Mouse (Mus musculus) olfactory bulb, adult 2 months (tissue): ENCODE measurements around the gene Cfd. TPM values are rescaled to one million over a fixed set of nuclear protein-coding genes. Genes with fewer than 3 reads are reported as not detected.

Experiments used
- H3K27ac ChIP-seq: fragments of 200-500 bp; 2 replicates; pipeline ENCODE4 v1.5.1; 2012; ENCODE audit warnings: low read depth, low read length; ENCODE audit not compliant: insufficient read depth
- H3K4me1 ChIP-seq: fragments of 200-500 bp; 2 replicates; pipeline ENCODE4 v1.6.1; 2012; ENCODE audit warnings: low read length; ENCODE audit not compliant: control insufficient read depth, insufficient read depth
- H3K4me3 ChIP-seq: fragments of 200-500 bp; 2 replicates; pipeline ENCODE4 v1.5.1; 2012; ENCODE audit warnings: mild to moderate bottlenecking, low read depth, low read length, moderate library complexity; ENCODE audit not compliant: insufficient read depth
- CTCF ChIP-seq: fragments of 200-500 bp; IDR thresholded peaks from 2 replicates; pipeline ENCODE4 v1.5.1; 2012; ENCODE audit warnings: low read depth, mild to moderate bottlenecking, low read length, moderate library complexity; ENCODE audit not compliant: insufficient read depth
- POLR2A ChIP-seq: fragments of 200-500 bp; IDR thresholded peaks from 2 replicates; pipeline ENCODE4 v1.6.1; 2012; ENCODE audit warnings: mild to moderate bottlenecking, low read depth, low read length, moderate library complexity; ENCODE audit not compliant: insufficient read depth
- WGBS: fragments of 180-500 bp; shearing (Covaris S2); methylation state at CpG from one replicate; pipeline ENCODE4 v1.1.7; 2018; 5-methylcytosine and 5-hydroxymethylcytosine counted together
- polyA plus RNA-seq: library from polyadenylated mRNA; stranded (reverse); fragments of >200 nt; gene quantifications from 2 replicates; pipeline ENCODE4 v1.2.4, GENCODE M21; 2012; ENCODE audit warnings: low replicate concordance; ENCODE audit not compliant: missing spikeins, insufficient read depth, insufficient read length

Gene Cfd
- polyA plus RNA-seq, 1 experiment = not detected

DNA sequence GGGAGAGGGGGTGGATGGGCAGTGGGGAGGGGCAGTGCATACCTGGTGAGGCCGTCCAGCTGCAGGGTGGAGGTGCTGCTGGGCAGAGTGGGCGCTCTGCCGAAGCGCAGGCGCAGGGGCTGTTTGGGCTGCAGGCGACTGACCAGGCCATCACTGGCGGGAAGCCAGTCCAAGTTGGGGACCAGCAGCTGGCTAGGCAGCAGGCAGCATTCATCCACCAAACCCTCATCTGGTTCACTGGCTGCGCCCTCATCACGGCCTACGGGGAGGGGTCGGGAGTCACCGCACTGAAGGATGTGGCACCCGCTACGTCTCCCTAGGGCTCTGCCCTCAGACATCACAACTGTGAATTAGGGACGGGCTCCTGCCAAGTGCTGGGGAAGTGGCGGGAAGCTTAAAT, 5.7 kb downstream of the Cfd start:
- no peak overlapping the region for H3K4me3 ChIP-seq
- H3K27ac ChIP-seq = no peak overlapping the region
- TF ChIP-seq CTCF (no peak), POLR2A (no peak)
- 75% methylated on average over 16 of the region's 16 CpGs for WGBS
- H3K4me1 ChIP-seq = peaks cover 32% of the 10 kb centered on the region

DNA sequence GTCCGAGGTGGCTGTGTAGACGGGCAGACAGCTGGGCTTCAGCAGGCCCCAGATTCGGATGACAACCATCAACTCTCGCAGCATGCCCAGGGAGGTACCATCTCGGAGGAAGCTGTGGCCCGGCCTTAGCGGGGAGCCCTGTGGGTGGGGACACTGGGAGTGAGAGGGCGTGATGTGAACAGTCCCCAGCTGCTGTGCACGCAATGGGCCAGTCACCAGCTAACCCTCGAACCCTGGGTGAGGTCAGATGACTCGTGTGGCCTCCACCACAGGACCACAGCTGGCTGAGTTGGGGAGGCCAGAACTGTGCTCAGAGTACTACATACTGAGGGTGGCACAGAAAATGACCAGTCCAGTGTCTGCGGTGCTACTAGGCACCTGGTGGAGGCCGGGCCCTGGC, 6.2 kb downstream of the Cfd start:
- peaks cover 36% of the 10 kb centered on the region for H3K4me1 ChIP-seq
- TF ChIP-seq CTCF (no peak), POLR2A (no peak)
- no peak overlapping the region for H3K4me3 ChIP-seq
- 78% methylated on average over 13 of the region's 13 CpGs for WGBS
- H3K27ac ChIP-seq = no peak overlapping the region

DNA sequence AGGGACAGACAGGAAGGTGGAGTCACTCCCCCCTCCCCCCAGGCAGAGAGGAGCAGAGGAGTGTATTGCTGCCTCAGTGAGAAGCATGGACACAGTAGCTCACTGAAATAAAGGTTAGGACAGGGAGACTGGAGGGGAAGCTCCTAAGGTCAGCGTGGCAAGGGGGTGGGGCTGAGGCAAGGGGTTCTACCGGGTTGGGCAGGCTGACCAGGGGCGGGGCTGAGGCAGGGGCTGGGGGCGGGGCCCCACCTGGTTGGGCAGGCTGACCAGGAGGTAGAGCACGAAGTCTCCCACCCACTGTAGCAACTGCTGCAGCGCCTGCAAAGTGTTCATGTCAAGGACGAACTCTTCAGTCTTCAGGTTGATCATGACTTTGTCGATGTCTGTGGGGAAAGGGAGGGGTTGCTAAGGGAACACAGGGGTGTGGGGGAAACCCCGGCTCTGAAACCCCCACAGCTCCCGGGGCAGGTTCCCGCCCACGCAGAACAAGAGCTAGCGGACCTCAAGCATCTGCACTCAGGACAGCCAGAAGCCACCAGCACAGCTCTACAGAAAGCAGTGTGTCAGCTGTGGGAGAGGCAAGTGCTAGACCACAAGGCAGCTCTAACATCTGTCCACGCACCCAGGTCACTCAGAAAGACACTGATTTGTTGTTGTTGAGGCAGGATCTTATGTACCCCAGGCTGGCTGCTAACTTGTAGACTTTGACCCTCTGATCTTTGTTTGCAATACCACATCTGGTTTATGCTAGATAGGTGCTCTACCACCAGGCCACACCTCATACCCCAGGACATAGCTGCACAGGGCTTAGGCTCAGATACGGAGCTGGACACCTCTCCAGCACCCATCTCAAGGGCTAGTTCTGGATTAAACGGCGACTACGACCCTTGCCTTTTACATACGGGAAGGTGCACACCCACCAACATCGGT, 6.9 kb downstream of the Cfd start:
- TF ChIP-seq POLR2A (no peak), CTCF (no peak)

DNA sequence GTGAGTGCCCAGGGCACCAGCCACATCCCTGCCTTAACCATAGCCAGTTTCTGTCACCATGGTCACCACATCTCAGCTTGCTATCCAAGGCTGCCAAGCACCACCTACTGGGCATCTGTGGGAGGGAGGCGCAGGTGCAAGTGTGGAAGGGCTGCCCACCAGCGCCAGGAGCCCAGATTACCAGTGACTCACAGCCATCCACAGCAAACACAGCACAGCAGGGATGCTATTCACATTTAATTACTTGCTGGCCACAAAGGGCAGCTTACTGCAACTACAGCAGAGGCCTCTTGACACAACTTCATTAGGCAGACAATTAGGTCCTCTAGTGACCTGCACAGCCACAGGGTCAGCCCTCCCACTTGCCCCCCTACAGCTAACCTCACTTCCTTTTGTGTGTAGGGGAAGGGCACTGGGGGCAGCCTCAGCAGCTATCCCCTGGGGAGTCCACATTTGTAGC, 10.3 kb downstream of the Cfd start:
- Histone ChIP-seq H3K27ac (peak overlapping the region; percentile 90), H3K4me1 (peaks cover 51% of the 10 kb centered on the region), H3K4me3 (no peak overlapping the region)
- no peak for TF ChIP-seq POLR2A
- TF ChIP-seq CTCF = no peak
- 10% methylated on average over 2 of the region's 2 CpGs for WGBS

More for the DNA sequence above, 6.9 kb downstream of the Cfd start:
- Histone ChIP-seq H3K4me1 (peaks cover 43% of the 10 kb centered on the region), H3K4me3 (no peak overlapping the region), H3K27ac (no peak overlapping the region)
- WGBS = 67% methylated on average over 20 of the region's 20 CpGs

DNA sequence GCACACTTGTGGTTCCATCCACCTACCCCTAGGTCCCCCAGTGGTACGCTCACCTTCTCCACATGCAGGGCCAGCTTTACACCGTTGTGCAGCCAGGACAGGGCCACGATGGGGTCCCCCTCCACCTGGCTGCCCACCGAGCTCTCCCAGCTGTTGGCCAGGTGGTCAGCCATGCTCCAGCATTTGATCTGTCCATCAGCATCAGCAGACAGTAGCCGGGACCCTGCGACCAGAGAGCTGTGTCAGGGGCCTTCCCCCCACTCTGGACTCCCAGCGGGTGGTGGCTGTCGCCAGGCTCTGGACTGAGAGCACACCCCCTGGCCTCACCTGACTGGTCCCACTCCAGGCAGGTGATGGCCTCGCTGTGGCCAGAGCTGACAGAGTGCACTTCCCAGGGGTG, 16.1 kb downstream of the Cfd start:
- TF ChIP-seq CTCF (no peak), POLR2A (no peak)
- Histone ChIP-seq H3K27ac (no peak overlapping the region), H3K4me3 (no peak overlapping the region), H3K4me1 (peaks cover 30% of the 10 kb centered on the region)
- 93% methylated on average over 9 of the region's 9 CpGs for WGBS

DNA sequence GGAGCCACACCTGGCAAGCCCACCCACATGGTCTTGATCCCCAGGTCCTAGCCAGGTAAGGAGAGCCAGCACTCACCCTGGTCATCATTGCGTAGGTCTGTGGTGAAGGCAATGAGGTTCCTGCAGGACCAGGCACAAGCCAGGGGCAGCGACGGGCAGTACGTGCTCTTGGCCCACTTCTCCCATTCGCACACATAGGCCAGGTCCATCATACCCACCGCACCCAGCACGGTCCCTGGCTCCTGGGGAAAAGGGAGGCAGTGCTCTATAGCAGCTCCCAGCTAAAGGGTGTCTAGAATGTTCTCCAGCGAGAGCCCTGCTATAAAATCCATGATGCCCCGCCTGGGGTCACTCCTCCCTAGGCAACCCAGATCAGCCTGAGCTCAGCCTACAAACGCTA, 16.8 kb downstream of the Cfd start:
- Histone ChIP-seq H3K4me3 (no peak overlapping the region), H3K4me1 (peaks cover 30% of the 10 kb centered on the region), H3K27ac (no peak overlapping the region)
- WGBS = 93% methylated on average over 10 of the region's 10 CpGs
- TF ChIP-seq CTCF = no peak
- no peak for TF ChIP-seq POLR2A

DNA sequence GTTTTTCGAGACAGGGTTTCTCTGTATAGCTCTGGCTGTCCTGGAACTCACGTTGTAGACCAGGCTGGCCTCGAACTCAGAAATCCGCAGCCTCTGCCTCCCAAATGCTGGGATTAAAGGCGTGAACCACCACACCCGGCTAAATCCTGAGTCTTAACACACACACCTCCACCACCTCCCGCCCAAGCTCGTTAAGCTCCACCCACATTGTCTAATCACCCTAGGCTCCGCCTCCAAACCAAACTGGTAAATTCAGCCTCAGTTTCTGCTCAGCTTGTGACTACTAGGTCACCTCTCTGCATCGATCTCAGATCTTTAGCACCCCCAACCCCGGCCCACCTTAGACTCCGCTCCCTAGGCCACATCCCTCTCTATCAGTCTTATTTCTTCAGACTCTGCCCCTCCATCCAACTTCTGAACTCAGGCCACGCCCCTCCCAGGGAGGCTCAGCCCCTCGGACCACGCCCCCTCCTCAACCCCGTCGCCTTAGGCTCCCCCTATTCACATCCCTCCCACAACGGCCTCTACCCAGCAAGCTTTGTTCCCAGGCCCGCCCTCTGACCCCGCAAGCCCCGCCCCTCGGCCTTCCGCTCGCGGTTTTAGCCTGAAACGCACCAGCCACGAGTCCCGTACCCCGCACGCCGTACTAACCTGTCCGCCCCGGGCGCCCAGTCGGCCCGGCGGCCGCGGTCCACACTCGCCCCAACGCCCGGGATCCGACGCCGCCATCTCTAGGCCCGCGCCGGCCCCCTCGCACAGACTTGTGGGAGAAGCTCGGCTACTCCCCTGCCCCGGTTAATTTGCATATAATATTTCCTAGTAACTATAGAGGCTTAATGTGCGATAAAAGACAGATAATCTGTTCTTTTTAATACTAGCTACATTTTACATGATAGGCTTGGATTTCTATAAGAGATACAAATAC, 17.8 kb downstream of the Cfd start, which contains the start of gene Med16:
TSS of gene Med16 (minus strand) at position 757 of the 925 bp plus-strand sequence.
- TF ChIP-seq POLR2A (peak; percentile 70), CTCF (no peak)
- Histone ChIP-seq H3K4me1 (peaks cover 25% of the 10 kb centered on the region), H3K4me3 (peak within 1 kb of the TSS; percentile 100), H3K27ac (peak within 1 kb of the TSS; percentile 100)
- 2% methylated on average over 52 of the region's 52 CpGs for WGBS

DNA sequence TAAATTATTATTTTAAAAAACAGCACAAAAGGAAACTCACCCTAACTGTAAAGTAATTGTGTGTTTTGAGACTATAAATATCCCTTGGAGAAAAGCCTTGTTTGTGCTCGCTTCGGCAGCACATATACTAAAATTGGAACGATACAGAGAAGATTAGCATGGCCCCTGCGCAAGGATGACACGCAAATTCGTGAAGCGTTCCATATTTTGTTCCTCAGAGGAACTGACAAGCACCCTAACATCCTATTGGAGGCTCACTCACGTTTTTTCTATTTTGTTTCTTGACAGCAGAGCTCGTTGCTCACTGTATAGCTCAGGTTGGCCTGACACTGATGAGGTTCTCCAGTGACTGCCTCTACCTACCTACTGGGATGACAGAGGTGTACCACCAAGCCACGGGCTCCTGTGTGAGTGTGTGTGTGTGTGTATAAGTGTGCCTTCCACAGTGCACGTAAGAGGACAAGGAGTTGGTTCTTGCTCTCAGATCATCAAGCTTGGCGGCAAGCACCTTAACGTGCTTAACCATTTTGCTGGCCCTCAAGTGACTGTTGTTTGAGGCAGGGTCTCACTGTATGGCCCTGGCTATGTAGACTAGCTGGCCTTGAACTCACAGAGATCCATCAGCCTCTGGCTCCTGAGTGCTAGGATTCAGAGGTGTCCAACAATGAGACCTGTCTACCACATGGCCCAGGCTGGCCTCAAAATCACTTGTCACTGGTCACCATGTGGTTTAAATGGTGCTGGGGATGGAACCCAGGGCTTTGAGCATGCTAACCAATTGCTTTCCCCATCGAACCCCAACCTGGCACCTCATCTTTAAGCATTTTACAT, 18.7 kb downstream of the Cfd start:
- TF ChIP-seq CTCF (no peak), POLR2A (no peak)
- no peak overlapping the region for H3K4me3 ChIP-seq
- WGBS = 19% methylated on average over 14 of the region's 14 CpGs
- peaks cover 30% of the 10 kb centered on the region for H3K4me1 ChIP-seq
- H3K27ac ChIP-seq = peak overlapping the region; percentile 92
